Mouse (Mus musculus): ENCODE measurements around the gene Sprr3. TPM values are rescaled to one million over a fixed set of nuclear protein-coding genes. Genes with fewer than 3 reads are reported as not detected.
"Not testable (repeated sequence)": the region's sequence is repeated elsewhere in the genome, so short reads cannot be mapped to it uniquely, and the experiment has no call there.

Gene Sprr3
- not detected in 2 replicates for polyA plus RNA-seq (2015; fragmentation: Nextera tagmentation; extraction: Ambion mirVana)

- no peaks in the 10 kb centered on the region for H3K4me1 ChIP-seq (replicated peaks)
- no peak within 1 kb of the TSS for H3K9ac ChIP-seq
- 69% methylated on average over 2 of the region's 2 CpGs for WGBS
- no peaks in the 10 kb centered on the region for H3K36me3 ChIP-seq
- no peaks in the 10 kb centered on the region for H3K27me3 ChIP-seq
- H3K27ac ChIP-seq (replicated peaks) = no peak within 1 kb of the TSS
- no peak within 1 kb of the TSS for H3K4me2 ChIP-seq
- ATAC-seq (ENCODE audit: low read depth) = no peak
- H3K4me3 ChIP-seq = no peak within 1 kb of the TSS
- H3K9me3 ChIP-seq = no peaks in the 10 kb centered on the region
Observed at GRCm38 (mm10) chr3:92458620-92459019, at the start of gene Sprr3. TSS of gene Sprr3 (minus strand) at chr3:92458720.

GRCm38 (mm10) chr3:92508185-92508584 lies 49.7 kb upstream of the Sprr3 start:
- Histone ChIP-seq H3K4me3 (no peak overlapping the region), H3K36me3 (no peaks in the 10 kb centered on the region), H3K9ac (no peak overlapping the region), H3K4me1 (replicated peaks) (no peaks in the 10 kb centered on the region), H3K9me3 (no peaks in the 10 kb centered on the region), H3K27me3 (no peaks in the 10 kb centered on the region), H3K27ac (replicated peaks) (no peak overlapping the region), H3K4me2 (no peak overlapping the region)
- ATAC-seq (ENCODE audit: low read depth) = no peak
- WGBS = 87% methylated on average over 1 of the region's 1 CpGs

GRCm38 (mm10) chr3:92503528-92503927 lies 45.0 kb upstream of the Sprr3 start:
- no peaks in the 10 kb centered on the region for H3K36me3 ChIP-seq
- no peak overlapping the region for H3K4me2 ChIP-seq
- ATAC-seq (ENCODE audit: low read depth) = no peak
- H3K9ac ChIP-seq = no peak overlapping the region
- H3K4me3 ChIP-seq = no peak overlapping the region
- no peaks in the 10 kb centered on the region for H3K4me1 ChIP-seq (replicated peaks)
- H3K9me3 ChIP-seq = no peaks in the 10 kb centered on the region
- no peaks in the 10 kb centered on the region for H3K27me3 ChIP-seq
- H3K27ac ChIP-seq (replicated peaks) = no peak overlapping the region

- Histone ChIP-seq H3K9me3 (no peaks in the 10 kb centered on the region), H3K27me3 (no peaks in the 10 kb centered on the region)
Observed at GRCm38 (mm10) chr3:92500393-92500792, 41.9 kb upstream of the Sprr3 start, which contains the start of gene Sprr4. TSS of gene Sprr4 (minus strand) at chr3:92500493.

GRCm38 (mm10) chr3:92490262-92490661 lies 31.7 kb upstream of the Sprr3 start:
- not testable (repeated sequence) for H3K4me3 ChIP-seq; ATAC-seq (ENCODE audit: low read depth)

More at GRCm38 (mm10) chr3:92500393-92500792, 41.9 kb upstream of the Sprr3 start, which contains the start of gene Sprr4:
- H3K4me3 ChIP-seq = no peak within 1 kb of the TSS
- no peak within 1 kb of the TSS for H3K9ac ChIP-seq
- no peak for ATAC-seq (ENCODE audit: low read depth)
- no peak within 1 kb of the TSS for H3K4me2 ChIP-seq
- H3K36me3 ChIP-seq = no peaks in the 10 kb centered on the region
- 88% methylated on average over 1 of the region's 1 CpGs for WGBS
- no peak within 1 kb of the TSS for H3K27ac ChIP-seq (replicated peaks)
- no peaks in the 10 kb centered on the region for H3K4me1 ChIP-seq (replicated peaks)

GRCm38 (mm10) chr3:92486307-92486706 lies 27.8 kb upstream of the Sprr3 start:
- Histone ChIP-seq H3K4me1 (replicated peaks) (no peaks in the 10 kb centered on the region), H3K27me3 (no peaks in the 10 kb centered on the region), H3K9ac (no peak overlapping the region), H3K4me2 (no peak overlapping the region), H3K27ac (replicated peaks) (no peak overlapping the region), H3K4me3 (no peak overlapping the region), H3K36me3 (no peaks in the 10 kb centered on the region), H3K9me3 (no peaks in the 10 kb centered on the region)
- WGBS = 56% methylated on average over 1 of the region's 1 CpGs
- no peak for ATAC-seq (ENCODE audit: low read depth)

More at GRCm38 (mm10) chr3:92490262-92490661, 31.7 kb upstream of the Sprr3 start:
- not testable (repeated sequence) for H3K36me3 ChIP-seq; H3K4me2 ChIP-seq; H3K9ac ChIP-seq; H3K27me3 ChIP-seq; H3K27ac ChIP-seq (replicated peaks); H3K4me1 ChIP-seq (replicated peaks); H3K9me3 ChIP-seq

GRCm38 (mm10) chr3:92485863-92486262 lies 27.3 kb upstream of the Sprr3 start, which contains the start of gene Sprr1a:
TSS of gene Sprr1a (minus strand) at chr3:92485895.
- H3K27me3 ChIP-seq = no peaks in the 10 kb centered on the region
- no peak within 1 kb of the TSS for H3K9ac ChIP-seq
- H3K4me3 ChIP-seq = no peak within 1 kb of the TSS
- no peaks in the 10 kb centered on the region for H3K36me3 ChIP-seq
- no peak within 1 kb of the TSS for H3K4me2 ChIP-seq
- no peak within 1 kb of the TSS for H3K27ac ChIP-seq (replicated peaks)
- no peak for ATAC-seq (ENCODE audit: low read depth)
- H3K4me1 ChIP-seq (replicated peaks) = no peaks in the 10 kb centered on the region
- no peaks in the 10 kb centered on the region for H3K9me3 ChIP-seq

GRCm38 (mm10) chr3:92481249-92481648 lies 22.7 kb upstream of the Sprr3 start:
- not testable (repeated sequence) for H3K36me3 ChIP-seq; H3K4me1 ChIP-seq (replicated peaks); H3K9me3 ChIP-seq; H3K4me3 ChIP-seq; H3K9ac ChIP-seq; H3K4me2 ChIP-seq; H3K27ac ChIP-seq (replicated peaks); H3K27me3 ChIP-seq; ATAC-seq (ENCODE audit: low read depth)

GRCm38 (mm10) chr3:92470111-92470510 lies 11.6 kb upstream of the Sprr3 start:
- Histone ChIP-seq H3K9me3 (no peaks in the 10 kb centered on the region), H3K36me3 (no peaks in the 10 kb centered on the region), H3K9ac (no peak overlapping the region), H3K27me3 (no peaks in the 10 kb centered on the region), H3K27ac (replicated peaks) (no peak overlapping the region), H3K4me1 (replicated peaks) (no peaks in the 10 kb centered on the region), H3K4me2 (no peak overlapping the region), H3K4me3 (no peak overlapping the region)
- ATAC-seq (ENCODE audit: low read depth) = no peak
- 96% methylated on average over 2 of the region's 2 CpGs for WGBS

GRCm38 (mm10) chr3:92467424-92467823 lies 8.9 kb upstream of the Sprr3 start:
- Histone ChIP-seq H3K9ac (no peak overlapping the region), H3K36me3 (no peaks in the 10 kb centered on the region), H3K27ac (replicated peaks) (no peak overlapping the region), H3K9me3 (no peaks in the 10 kb centered on the region), H3K4me3 (no peak overlapping the region), H3K4me2 (no peak overlapping the region), H3K4me1 (replicated peaks) (no peaks in the 10 kb centered on the region), H3K27me3 (no peaks in the 10 kb centered on the region)
- ATAC-seq (ENCODE audit: low read depth) = no peak

- H3K9me3 ChIP-seq = no peaks in the 10 kb centered on the region
- ATAC-seq (ENCODE audit: low read depth) = no peak
- 87% methylated on average over 1 of the region's 1 CpGs for WGBS
Observed at GRCm38 (mm10) chr3:92466576-92466975, 8.1 kb upstream of the Sprr3 start.

GRCm38 (mm10) chr3:92455151-92455550 lies 3.4 kb downstream of the Sprr3 start:
- H3K27ac ChIP-seq (replicated peaks) = no peak overlapping the region
- H3K9me3 ChIP-seq = no peaks in the 10 kb centered on the region
- no peak for ATAC-seq (ENCODE audit: low read depth)
- no peaks in the 10 kb centered on the region for H3K27me3 ChIP-seq
- no peak overlapping the region for H3K4me3 ChIP-seq
- H3K4me1 ChIP-seq (replicated peaks) = no peaks in the 10 kb centered on the region
- no peak overlapping the region for H3K4me2 ChIP-seq
- H3K9ac ChIP-seq = no peak overlapping the region
- H3K36me3 ChIP-seq = no peaks in the 10 kb centered on the region
- WGBS = 87% methylated on average over 5 of the region's 5 CpGs

More at GRCm38 (mm10) chr3:92466576-92466975, 8.1 kb upstream of the Sprr3 start:
- Histone ChIP-seq H3K4me2 (no peak overlapping the region), H3K9ac (no peak overlapping the region), H3K27ac (replicated peaks) (no peak overlapping the region), H3K4me3 (no peak overlapping the region), H3K4me1 (replicated peaks) (no peaks in the 10 kb centered on the region), H3K36me3 (no peaks in the 10 kb centered on the region), H3K27me3 (no peaks in the 10 kb centered on the region)

- 89% methylated on average over 3 of the region's 3 CpGs for WGBS
- H3K9me3 ChIP-seq = no peaks in the 10 kb centered on the region
- H3K27ac ChIP-seq (replicated peaks) = no peak overlapping the region
- no peaks in the 10 kb centered on the region for H3K4me1 ChIP-seq (replicated peaks)
- no peaks in the 10 kb centered on the region for H3K27me3 ChIP-seq
- H3K36me3 ChIP-seq = no peaks in the 10 kb centered on the region
- H3K9ac ChIP-seq = no peak overlapping the region
- no peak for ATAC-seq (ENCODE audit: low read depth)
- no peak overlapping the region for H3K4me3 ChIP-seq
- H3K4me2 ChIP-seq = no peak overlapping the region
Observed at GRCm38 (mm10) chr3:92440177-92440576, 18.3 kb downstream of the Sprr3 start.
